Mouse (Mus musculus) lung, embryonic 15.5 days (tissue): Measurements from ENCODE around the gene Daxx. TPM values are rescaled to one million over a fixed set of nuclear protein-coding genes. Genes with fewer than 3 reads are reported as not detected.
A peak's percentile ranks its signal among the peaks of the same experiment; 100 is the strongest.

Experiments used
- ATAC-seq: fragments of 200-750 bp; cut with Nextera tagmentation; 2 replicates; pipeline ENCODE4 v1.8.0; 2017; ENCODE audit warnings: moderate number of reproducible peaks, borderline replicate concordance; ENCODE audit not compliant: low FRiP score, low TSS enrichment; ENCODE audit errors: extremely low read depth
- H3K27ac ChIP-seq: fragments of 300-500 bp; sonication (generic); 2 replicates; pipeline ENCODE4 v1.5.1; 2015; ENCODE audit warnings: moderate library complexity, mild to moderate bottlenecking, inconsistent platforms
- H3K27me3 ChIP-seq: fragments of 300-500 bp; sonication (generic); 2 replicates; pipeline ENCODE4 v1.6.1; 2015; ENCODE audit warnings: inconsistent platforms
- H3K36me3 ChIP-seq: fragments of 300-500 bp; sonication (generic); 2 replicates; pipeline ENCODE4 v1.6.1; 2015; ENCODE audit warnings: inconsistent platforms
- H3K4me1 ChIP-seq: fragments of 300-500 bp; sonication (generic); 2 replicates; pipeline ENCODE4 v1.6.1; 2015; ENCODE audit warnings: inconsistent platforms
- H3K4me2 ChIP-seq: fragments of 300-500 bp; sonication (generic); 2 replicates; pipeline ENCODE4 v1.6.1; 2015; ENCODE audit warnings: inconsistent platforms, mild to moderate bottlenecking, moderate library complexity
- H3K4me3 ChIP-seq: fragments of 300-500 bp; sonication (generic); 2 replicates; pipeline ENCODE4 v1.5.1; 2015; ENCODE audit warnings: mild to moderate bottlenecking, inconsistent platforms
- H3K9ac ChIP-seq: fragments of 300-500 bp; sonication (generic); 2 replicates; pipeline ENCODE4 v1.6.1; 2015; ENCODE audit warnings: inconsistent platforms
- H3K9me3 ChIP-seq: fragments of 300-500 bp; sonication (generic); 2 replicates; pipeline ENCODE4 v1.6.1; 2016; ENCODE audit warnings: inconsistent platforms
- WGBS: fragments of 180-500 bp; shearing (Covaris S2); methylation state at CpG from one replicate; pipeline ENCODE4 v1.1.7; 2015; 5-methylcytosine and 5-hydroxymethylcytosine counted together
- polyA plus RNA-seq: library from polyadenylated mRNA; unstranded; fragments of >200 nt; fragmentation: Nextera tagmentation; extraction: Ambion mirVana; gene quantifications from 2 replicates; pipeline ENCODE4 v1.2.1, GENCODE M21; 2015

Daxx gene
- polyA plus RNA-seq, 1 experiment from 2014 or later: 54.6 TPM

DNA sequence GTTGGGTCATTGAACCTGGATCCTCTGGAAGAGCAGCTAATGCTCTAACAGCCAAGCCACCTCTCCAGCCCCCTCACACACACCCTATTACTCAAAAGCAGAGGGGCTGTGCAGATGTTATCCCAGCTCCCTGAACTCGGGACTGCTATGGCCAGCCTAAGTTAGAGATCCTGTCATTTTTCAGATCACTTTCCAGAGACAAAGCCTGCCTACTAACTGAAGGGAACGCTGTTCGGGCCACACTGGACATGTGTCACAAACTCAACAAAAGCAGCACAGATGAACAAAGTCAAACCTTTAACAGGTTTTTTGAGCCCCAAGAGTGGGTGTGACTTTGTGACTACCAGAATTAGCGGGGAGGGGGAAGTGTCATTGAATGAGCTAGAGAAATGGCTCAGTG lies 43.7 kb downstream of the Daxx start:
- no peak for ATAC-seq
- no peaks in the 10 kb centered on the region for H3K27me3 ChIP-seq
- H3K4me3 ChIP-seq: no peak overlapping the region
- peaks cover 55% of the 10 kb centered on the region for H3K4me1 ChIP-seq
- H3K9ac ChIP-seq: 0 out of 2 replicates have a peak overlapping the region, but pooled peaks have one; percentile 2
- no peak overlapping the region for H3K27ac ChIP-seq
- peak overlapping the region; percentile 90; the same call in 1 of the 2 replicates for H3K4me2 ChIP-seq
- peaks cover 39% of the 10 kb centered on the region for H3K36me3 ChIP-seq
- H3K9me3 ChIP-seq: no peaks in the 10 kb centered on the region
- WGBS: 63% methylated on average over 4 of the region's 4 CpGs

DNA sequence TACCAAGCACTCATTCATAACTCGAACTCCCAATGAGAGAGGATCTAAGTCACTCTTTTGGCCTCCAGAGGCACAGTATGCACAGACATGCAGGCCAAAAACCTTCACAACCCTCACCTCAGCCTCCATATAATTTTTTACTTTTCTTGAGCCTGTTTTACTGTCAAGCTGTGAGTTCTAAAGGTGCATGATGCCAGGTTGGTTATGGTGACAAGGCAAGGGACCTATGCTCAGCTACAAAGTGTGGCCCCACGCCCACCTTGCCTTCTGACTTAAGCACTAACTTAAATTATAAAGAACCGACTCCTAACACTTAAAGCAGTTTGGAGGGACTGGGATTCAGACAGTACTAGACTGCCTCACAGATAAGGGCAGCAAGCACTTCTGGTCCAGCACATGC lies 44.1 kb downstream of the Daxx start:
- no peak for ATAC-seq
- Histone ChIP-seq H3K9ac (peak overlapping the region; percentile 94; the same call in 1 of the 2 replicates), H3K4me2 (peak overlapping the region; percentile 76), H3K27me3 (no peaks in the 10 kb centered on the region), H3K36me3 (peaks cover 36% of the 10 kb centered on the region), H3K27ac (0 out of 2 replicates have a peak overlapping the region, but pooled peaks have one; percentile 1), H3K4me3 (0 out of 2 replicates have a peak overlapping the region, but pooled peaks have one; percentile 1), H3K9me3 (no peaks in the 10 kb centered on the region), H3K4me1 (peaks cover 55% of the 10 kb centered on the region)
- WGBS: 69% methylated on average over 3 of the region's 3 CpGs

DNA sequence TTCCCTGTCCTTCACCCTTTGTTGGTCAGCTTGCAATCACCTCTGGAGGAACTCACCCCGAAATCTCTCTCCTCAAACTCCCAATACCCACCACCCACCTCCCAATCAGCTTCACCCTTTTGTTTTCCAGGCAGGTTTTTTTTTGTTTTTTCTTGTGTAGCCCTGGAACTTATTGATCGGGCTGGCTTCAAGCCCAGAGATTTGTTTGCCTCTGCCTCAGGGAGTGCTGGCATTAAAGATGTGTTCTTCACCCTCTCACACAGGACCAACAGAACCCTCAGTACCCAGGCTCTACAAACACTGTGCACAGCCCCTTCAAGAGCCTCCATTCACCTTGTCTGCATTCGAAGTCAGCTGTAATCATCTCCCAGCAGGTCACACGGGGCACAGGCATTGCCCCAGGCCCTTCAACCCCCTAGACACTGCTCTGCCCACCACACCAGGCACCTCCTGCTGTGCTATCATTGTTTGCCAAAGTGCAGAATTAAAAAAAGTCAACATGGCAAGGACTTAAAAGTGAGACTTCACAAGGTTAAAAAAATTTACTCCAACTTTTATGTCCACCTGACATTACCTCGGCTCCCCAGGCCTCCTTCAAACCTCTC lies 44.8 kb downstream of the Daxx start:
- WGBS: 37% methylated on average over 5 of the region's 5 CpGs
- Histone ChIP-seq H3K4me2 (peak overlapping the region; percentile 76), H3K9me3 (no peaks in the 10 kb centered on the region)

DNA sequence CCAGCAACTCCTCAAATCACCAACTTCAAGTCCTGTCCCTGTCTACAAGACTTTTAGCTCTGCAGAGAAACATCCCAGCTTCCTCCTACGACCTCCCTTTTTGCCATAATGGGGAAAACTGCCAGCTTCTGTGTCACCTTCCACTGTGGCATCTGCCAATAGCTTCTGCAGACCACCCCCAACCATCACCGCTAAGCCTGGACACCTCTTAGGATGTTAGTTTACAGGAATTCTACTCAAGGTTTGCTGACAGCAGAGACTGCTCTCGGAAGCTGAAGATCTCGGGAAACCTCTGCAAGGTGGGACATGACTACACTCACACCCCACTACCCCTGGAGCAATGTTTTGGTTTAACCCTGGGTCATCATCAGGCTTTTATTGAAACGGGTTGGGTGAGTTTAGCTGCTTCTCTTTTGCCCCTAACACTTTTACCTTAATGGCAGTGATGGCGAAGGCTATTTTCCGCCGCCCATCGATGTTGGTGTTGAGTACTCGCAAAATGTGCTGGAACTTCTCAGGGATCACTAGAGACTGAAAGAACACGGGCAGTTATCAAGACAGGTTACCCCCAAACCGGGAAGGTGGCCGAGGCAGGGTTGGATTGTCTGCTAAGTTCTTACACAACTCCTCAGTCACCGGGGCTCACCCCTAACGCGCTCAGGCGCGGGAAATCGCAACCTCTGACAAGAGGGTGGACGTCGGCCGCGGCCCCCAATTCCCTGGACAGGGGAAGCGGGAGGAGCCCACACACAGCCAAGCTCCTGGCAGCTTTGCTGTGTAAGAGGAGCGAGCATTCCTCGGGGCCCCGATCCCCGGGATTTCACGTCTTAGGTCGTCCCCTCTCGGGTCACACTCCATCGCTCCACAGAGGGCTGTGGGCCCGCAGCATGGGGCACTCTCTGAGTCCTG lies 45.7 kb downstream of the Daxx start:
- WGBS: under 1% methylated on average over 33 of the region's 33 CpGs
- H3K27me3 ChIP-seq: no peaks in the 10 kb centered on the region
- peak overlapping the region; percentile 94 for H3K9ac ChIP-seq
- peaks cover 55% of the 10 kb centered on the region for H3K4me1 ChIP-seq
- peak overlapping the region; percentile 88 for H3K27ac ChIP-seq
- H3K4me3 ChIP-seq: peak overlapping the region; percentile 75
- H3K9me3 ChIP-seq: no peaks in the 10 kb centered on the region
- H3K4me2 ChIP-seq: peak overlapping the region; percentile 76
- H3K36me3 ChIP-seq: peaks cover 44% of the 10 kb centered on the region
- peak; percentile 23 for ATAC-seq

More for the DNA sequence above, 44.8 kb downstream of the Daxx start:
- Histone ChIP-seq H3K4me1 (peaks cover 55% of the 10 kb centered on the region), H3K27me3 (no peaks in the 10 kb centered on the region), H3K9ac (peak overlapping the region; percentile 94), H3K4me3 (peak overlapping the region; percentile 75), H3K27ac (peak overlapping the region; percentile 42; the same call in 1 of the 2 replicates), H3K36me3 (peaks cover 37% of the 10 kb centered on the region)
- no peak for ATAC-seq

DNA sequence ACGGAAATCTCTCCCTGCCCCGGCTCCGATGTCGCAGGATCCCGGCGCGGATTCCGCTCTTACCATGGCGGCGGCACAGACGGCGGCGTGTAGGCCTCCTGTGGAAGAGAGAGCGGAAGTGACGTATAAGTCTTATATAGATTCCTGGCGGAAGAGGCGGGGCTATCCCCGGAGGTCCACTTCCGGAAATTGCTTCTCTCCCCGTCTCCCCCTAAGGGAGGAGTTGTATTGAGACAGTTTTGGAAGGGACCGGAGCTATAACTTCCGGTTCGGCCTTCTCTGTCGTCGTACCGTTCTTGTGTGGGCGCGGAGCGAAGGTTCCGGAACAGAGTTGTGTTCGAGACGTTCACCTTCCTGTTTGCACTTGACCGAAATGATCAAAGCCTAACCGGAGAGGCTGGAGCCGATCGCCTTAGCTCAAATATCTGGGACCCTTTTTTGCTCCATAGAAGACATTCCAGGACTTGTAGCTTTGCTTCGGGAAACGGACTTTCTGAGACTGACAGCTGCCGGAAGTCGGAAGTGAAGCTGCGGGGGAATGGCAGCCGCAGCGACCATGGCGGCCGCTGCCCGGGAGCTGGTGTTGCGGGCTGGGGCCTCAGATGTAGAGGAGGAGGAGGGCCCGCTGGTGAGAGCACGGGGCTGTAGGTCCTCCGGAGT lies 46.5 kb downstream of the Daxx start, which contains the start of the genes Vps52 and Rps18:
Gene Vps52 (plus strand): TSS at position 258 of the 660 bp plus-strand sequence.
Gene Rps18 (minus strand): TSS at position 447 of the 660 bp plus-strand sequence.
- Histone ChIP-seq H3K9me3 (no peaks in the 10 kb centered on the region), H3K9ac (peak within 1 kb of the TSS; percentile 94), H3K4me2 (peak within 1 kb of the TSS; percentile 82), H3K4me3 (peak within 1 kb of the TSS; percentile 75), H3K36me3 (peaks cover 48% of the 10 kb centered on the region), H3K27ac (peak within 1 kb of the TSS; percentile 88), H3K4me1 (peaks cover 48% of the 10 kb centered on the region), H3K27me3 (no peaks in the 10 kb centered on the region)
- under 1% methylated on average over 50 of the region's 50 CpGs for WGBS
- peak; percentile 86 for ATAC-seq

DNA sequence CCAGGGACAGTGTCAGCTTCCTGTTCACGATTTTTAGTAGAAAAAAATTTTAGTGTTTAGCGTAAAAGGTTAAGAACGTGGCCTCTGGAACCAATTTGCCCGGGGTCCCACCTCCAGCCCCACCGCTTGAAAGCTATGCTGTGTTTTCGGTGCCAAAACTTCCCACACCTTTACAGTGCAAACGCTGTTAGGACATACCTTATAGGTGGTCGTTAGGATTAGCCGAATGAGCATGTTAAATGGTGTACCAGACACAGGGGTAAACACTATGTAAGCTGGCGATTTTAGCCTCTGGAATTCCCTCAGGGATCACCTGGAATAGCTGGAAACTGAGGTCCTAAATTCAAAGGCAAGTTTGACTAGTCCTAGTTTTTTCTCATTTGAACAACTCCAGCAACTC lies 47.1 kb downstream of the Daxx start:
- H3K27ac ChIP-seq: peak overlapping the region; percentile 85; the same call in 1 of the 2 replicates
- H3K27me3 ChIP-seq: no peaks in the 10 kb centered on the region
- H3K9ac ChIP-seq: peak overlapping the region; percentile 78
- H3K36me3 ChIP-seq: peaks cover 52% of the 10 kb centered on the region
- 5% methylated on average over 10 of the region's 10 CpGs for WGBS
- H3K9me3 ChIP-seq: no peaks in the 10 kb centered on the region
- ATAC-seq: no peak
- peak overlapping the region; percentile 82 for H3K4me2 ChIP-seq
- H3K4me1 ChIP-seq: peaks cover 42% of the 10 kb centered on the region
- peak overlapping the region; percentile 75 for H3K4me3 ChIP-seq

DNA sequence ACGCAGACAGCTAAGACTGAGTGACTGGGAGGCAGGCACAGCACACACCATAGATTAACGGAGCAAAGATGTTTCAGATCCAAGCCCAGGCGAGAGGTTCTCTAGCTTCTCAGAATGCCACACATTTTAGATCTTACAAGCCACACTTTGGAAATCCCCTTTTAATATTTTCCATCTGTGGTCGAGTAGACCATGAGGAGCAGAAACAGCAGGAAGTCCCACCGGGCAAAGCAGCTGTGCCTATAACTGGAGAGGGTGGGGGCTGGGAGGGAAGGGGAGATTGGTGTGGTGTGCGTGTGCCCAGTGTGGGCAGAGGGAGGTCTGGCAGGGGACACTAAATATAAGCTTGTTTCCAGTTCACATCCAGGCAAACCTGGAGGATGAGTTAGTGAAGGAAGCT lies 48.3 kb downstream of the Daxx start:
- H3K36me3 ChIP-seq: peaks cover 52% of the 10 kb centered on the region
- WGBS: 82% methylated on average over 6 of the region's 6 CpGs

DNA sequence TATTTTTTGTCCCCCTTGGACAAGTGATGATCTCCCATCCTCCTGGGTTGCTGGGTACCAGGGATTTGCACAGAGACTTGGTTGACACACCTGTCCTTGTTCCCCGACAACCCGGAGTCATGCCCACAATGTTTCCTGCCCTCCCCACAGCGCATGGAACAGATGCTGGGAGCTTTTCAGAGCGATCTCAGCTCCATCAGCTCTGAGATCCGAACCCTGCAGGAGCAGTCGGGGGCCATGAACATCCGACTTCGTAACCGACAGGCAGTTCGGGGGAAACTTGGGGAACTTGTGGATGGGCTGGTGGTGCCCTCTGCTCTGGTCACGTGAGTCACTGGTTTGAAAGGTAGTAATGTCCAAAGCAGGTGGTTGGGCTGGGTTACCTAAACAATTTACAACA lies 49.2 kb downstream of the Daxx start:
- 91% methylated on average over 11 of the region's 11 CpGs for WGBS
- Histone ChIP-seq H3K4me1 (peaks cover 21% of the 10 kb centered on the region), H3K27ac (no peak overlapping the region), H3K9me3 (no peaks in the 10 kb centered on the region), H3K4me3 (no peak overlapping the region), H3K9ac (no peak overlapping the region), H3K4me2 (no peak overlapping the region), H3K27me3 (no peaks in the 10 kb centered on the region), H3K36me3 (peaks cover 52% of the 10 kb centered on the region)
- no peak for ATAC-seq

More for the DNA sequence above, 48.3 kb downstream of the Daxx start:
- H3K4me2 ChIP-seq: no peak overlapping the region
- H3K4me1 ChIP-seq: peaks cover 31% of the 10 kb centered on the region
- no peak overlapping the region for H3K9ac ChIP-seq
- no peak for ATAC-seq
- H3K27me3 ChIP-seq: no peaks in the 10 kb centered on the region
- no peak overlapping the region for H3K4me3 ChIP-seq
- H3K9me3 ChIP-seq: no peaks in the 10 kb centered on the region
- no peak overlapping the region for H3K27ac ChIP-seq

DNA sequence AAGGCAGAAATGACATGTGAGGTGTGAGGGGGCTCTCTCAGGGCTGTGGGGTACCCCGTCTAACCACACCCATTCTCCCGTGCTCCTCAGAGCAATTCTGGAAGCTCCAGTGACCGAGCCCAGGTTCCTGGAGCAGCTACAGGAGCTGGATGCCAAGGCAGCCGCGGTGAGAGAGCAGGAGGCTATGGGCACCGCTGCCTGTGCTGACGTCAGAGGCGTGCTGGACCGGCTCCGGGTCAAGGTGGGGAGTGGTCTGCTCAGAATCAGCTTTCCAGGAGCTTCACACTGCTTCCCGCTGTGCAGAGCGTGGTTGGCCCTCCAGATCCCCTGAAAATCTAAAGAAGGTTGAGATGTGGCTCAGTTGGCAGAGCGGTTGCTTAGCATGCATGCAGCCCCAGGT lies 49.9 kb downstream of the Daxx start:
- ATAC-seq: no peak
- Histone ChIP-seq H3K27ac (no peak overlapping the region), H3K4me2 (no peak overlapping the region), H3K4me1 (peaks cover 14% of the 10 kb centered on the region), H3K27me3 (no peaks in the 10 kb centered on the region), H3K36me3 (peaks cover 50% of the 10 kb centered on the region), H3K9me3 (no peaks in the 10 kb centered on the region), H3K4me3 (no peak overlapping the region), H3K9ac (no peak overlapping the region)
- WGBS: 94% methylated on average over 13 of the region's 13 CpGs

DNA sequence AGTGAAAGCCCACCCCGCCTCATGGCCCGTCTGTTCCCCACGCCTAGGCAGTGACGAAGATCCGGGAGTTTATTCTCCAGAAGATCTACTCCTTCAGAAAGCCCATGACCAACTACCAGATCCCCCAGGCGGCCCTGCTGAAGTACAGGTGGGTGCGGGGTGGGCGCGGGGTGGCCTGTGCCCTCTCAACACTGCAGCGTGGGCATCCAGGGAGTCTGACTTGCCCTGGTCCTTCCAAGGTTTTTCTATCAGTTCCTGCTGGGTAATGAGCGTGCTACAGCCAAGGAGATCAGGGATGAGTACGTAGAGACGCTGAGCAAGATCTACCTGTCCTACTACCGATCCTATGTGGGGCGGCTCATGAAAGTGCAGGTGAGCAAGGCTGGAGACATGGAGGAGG lies 50.7 kb downstream of the Daxx start:
- no peak overlapping the region for H3K9ac ChIP-seq
- 91% methylated on average over 15 of the region's 15 CpGs for whole genome bisulfite sequencing
- H3K9me3 ChIP-seq: no peaks in the 10 kb centered on the region
- no peak overlapping the region for H3K4me3 ChIP-seq
- H3K4me1 ChIP-seq: peaks cover 9% of the 10 kb centered on the region; the same call in 1 of the 2 replicates
- no peaks in the 10 kb centered on the region for H3K27me3 ChIP-seq
- no peak for ATAC-seq
- no peak overlapping the region for H3K4me2 ChIP-seq
- H3K36me3 ChIP-seq: peaks cover 51% of the 10 kb centered on the region
- H3K27ac ChIP-seq: no peak overlapping the region

DNA sequence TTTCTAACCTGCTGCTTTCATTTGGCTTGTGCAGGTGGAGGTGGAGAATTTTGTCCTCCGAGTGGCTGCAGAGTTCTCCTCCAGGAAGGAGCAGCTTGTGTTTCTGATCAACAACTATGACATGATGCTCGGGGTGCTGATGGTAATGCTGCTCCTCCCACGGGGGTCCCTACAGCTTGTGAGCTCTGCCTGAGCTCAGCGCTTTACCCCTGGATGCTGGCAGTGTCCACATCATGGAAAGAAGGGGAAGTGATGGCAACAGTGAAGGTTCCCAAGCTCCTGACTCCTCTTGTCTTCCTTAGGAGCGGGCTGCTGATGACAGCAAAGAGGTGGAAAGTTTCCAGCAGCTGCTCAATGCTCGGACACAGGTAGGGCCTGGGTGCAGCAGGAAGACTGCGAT lies 53.7 kb downstream of the Daxx start:
- H3K36me3 ChIP-seq: peaks cover 56% of the 10 kb centered on the region
- no peak overlapping the region for H3K4me3 ChIP-seq
- no peak overlapping the region for H3K27ac ChIP-seq
- no peaks in the 10 kb centered on the region for H3K27me3 ChIP-seq
- WGBS: 89% methylated on average over 7 of the region's 7 CpGs
- H3K4me1 ChIP-seq: no peaks in the 10 kb centered on the region
- H3K4me2 ChIP-seq: no peak overlapping the region
- ATAC-seq: no peak
- H3K9ac ChIP-seq: no peak overlapping the region
- H3K9me3 ChIP-seq: no peaks in the 10 kb centered on the region
